Mouse (Mus musculus): ENCODE results near the gene Ssbp2. TPM values are rescaled to one million over a fixed set of nuclear protein-coding genes. Genes with fewer than 3 reads are reported as not detected.
A peak's percentile ranks its signal among the peaks of the same experiment; 100 is the strongest.

The Ssbp2 gene
- polyA plus RNA-seq, 1 experiment from 2014 or later = 198 TPM

- Histone ChIP-seq H3K27ac (replicated peaks; ENCODE audit: low read depth, low read length) (no peak overlapping the region), H3K4me3 (ENCODE audit: low read depth, low read length) (no peak overlapping the region), H3K9ac (replicated peaks; ENCODE audit: low read length) (no peak overlapping the region), H3K9me3 (replicated peaks; ENCODE audit: control insufficient read depth, low read length) (no peaks in the 10 kb centered on the region), H3K4me1 (ENCODE audit: control insufficient read depth, insufficient read depth, low read length) (no peaks in the 10 kb centered on the region), H3K4me2 (ENCODE audit: low read depth, low read length) (no peak overlapping the region), H3K27me3 (ENCODE audit: control insufficient read depth, insufficient read depth, low read length) (no peaks in the 10 kb centered on the region), H3K36me3 (replicated peaks; ENCODE audit: control insufficient read depth, insufficient read depth, low read depth, low read length) (no peaks in the 10 kb centered on the region)
- ATAC-seq (replicated peaks; ENCODE audit: insufficient number of reproducible peaks, low FRiP score, low TSS enrichment, low read depth) = no peak
- DNase-seq (ENCODE audit: low spot score) = no peak
- WGBS = 71% methylated on average over 3 of the region's 3 CpGs
These were observed 265.0 kb downstream of the Ssbp2 start for GRCm38 (mm10) chr13:91725130-91725529.

GRCm38 (mm10) chr13:91727899-91728298 is 267.8 kb downstream of the Ssbp2 start:
- Histone ChIP-seq H3K4me2 (ENCODE audit: low read depth, low read length) (no peak overlapping the region), H3K27ac (replicated peaks; ENCODE audit: low read depth, low read length) (no peak overlapping the region), H3K4me1 (ENCODE audit: control insufficient read depth, insufficient read depth, low read length) (no peaks in the 10 kb centered on the region), H3K9me3 (replicated peaks; ENCODE audit: control insufficient read depth, low read length) (no peaks in the 10 kb centered on the region), H3K27me3 (ENCODE audit: control insufficient read depth, insufficient read depth, low read length) (no peaks in the 10 kb centered on the region), H3K36me3 (replicated peaks; ENCODE audit: control insufficient read depth, insufficient read depth, low read depth, low read length) (no peaks in the 10 kb centered on the region), H3K9ac (replicated peaks; ENCODE audit: low read length) (no peak overlapping the region), H3K4me3 (ENCODE audit: low read depth, low read length) (no peak overlapping the region)
- DNase-seq (ENCODE audit: low spot score) (no peak), ATAC-seq (replicated peaks; ENCODE audit: insufficient number of reproducible peaks, low FRiP score, low TSS enrichment, low read depth) (no peak)

- H3K4me1 ChIP-seq (ENCODE audit: control insufficient read depth, insufficient read depth, low read length) = no peaks in the 10 kb centered on the region
- no peak overlapping the region for H3K9ac ChIP-seq (replicated peaks; ENCODE audit: low read length)
- DNase-seq (ENCODE audit: low spot score) (no peak), ATAC-seq (replicated peaks; ENCODE audit: insufficient number of reproducible peaks, low FRiP score, low TSS enrichment, low read depth) (no peak)
- 92% methylated on average over 1 of the region's 1 CpGs for WGBS
- no peaks in the 10 kb centered on the region for H3K9me3 ChIP-seq (replicated peaks; ENCODE audit: control insufficient read depth, low read length)
- peaks cover 4% of the 10 kb centered on the region for H3K27me3 ChIP-seq (ENCODE audit: control insufficient read depth, insufficient read depth, low read length)
- H3K4me2 ChIP-seq (ENCODE audit: low read depth, low read length) = no peak overlapping the region
- H3K4me3 ChIP-seq (ENCODE audit: low read depth, low read length) = no peak overlapping the region
- H3K27ac ChIP-seq (replicated peaks; ENCODE audit: low read depth, low read length) = no peak overlapping the region
- H3K36me3 ChIP-seq (replicated peaks; ENCODE audit: control insufficient read depth, insufficient read depth, low read depth, low read length) = no peaks in the 10 kb centered on the region
These were observed 277.1 kb downstream of the Ssbp2 start for GRCm38 (mm10) chr13:91737191-91737590.

- Histone ChIP-seq H3K9me3 (replicated peaks; ENCODE audit: control insufficient read depth, low read length) (no peaks in the 10 kb centered on the region), H3K27ac (replicated peaks; ENCODE audit: low read depth, low read length) (no peak overlapping the region), H3K36me3 (replicated peaks; ENCODE audit: control insufficient read depth, insufficient read depth, low read depth, low read length) (no peaks in the 10 kb centered on the region), H3K9ac (replicated peaks; ENCODE audit: low read length) (no peak overlapping the region), H3K4me3 (ENCODE audit: low read depth, low read length) (no peak overlapping the region), H3K4me2 (ENCODE audit: low read depth, low read length) (peak overlapping the region; percentile 83), H3K4me1 (ENCODE audit: control insufficient read depth, insufficient read depth, low read length) (no peaks in the 10 kb centered on the region), H3K27me3 (ENCODE audit: control insufficient read depth, insufficient read depth, low read length) (peaks cover 4% of the 10 kb centered on the region)
- 67% methylated on average over 6 of the region's 6 CpGs for WGBS
- ATAC-seq (replicated peaks; ENCODE audit: insufficient number of reproducible peaks, low FRiP score, low TSS enrichment, low read depth) = no peak
- DNase-seq (ENCODE audit: low spot score) = no peak
These were observed 280.8 kb downstream of the Ssbp2 start for GRCm38 (mm10) chr13:91740851-91741250.

GRCm38 (mm10) chr13:91741280-91742047 is 281.4 kb downstream of the Ssbp2 start, which contains the start of gene Acot12:
Acot12 (plus strand) TSS chr13:91741512.
- no peak within 1 kb of the TSS for H3K27ac ChIP-seq (replicated peaks; ENCODE audit: low read depth, low read length)
- no peaks in the 10 kb centered on the region for H3K4me1 ChIP-seq (ENCODE audit: control insufficient read depth, insufficient read depth, low read length)
- DNase-seq (ENCODE audit: low spot score) = peak; percentile 38
- H3K4me3 ChIP-seq (ENCODE audit: low read depth, low read length) = peak within 1 kb of the TSS; percentile 38
- no peak for ATAC-seq (replicated peaks; ENCODE audit: insufficient number of reproducible peaks, low FRiP score, low TSS enrichment, low read depth)
- no peaks in the 10 kb centered on the region for H3K36me3 ChIP-seq (replicated peaks; ENCODE audit: control insufficient read depth, insufficient read depth, low read depth, low read length)
- H3K27me3 ChIP-seq (ENCODE audit: control insufficient read depth, insufficient read depth, low read length) = peaks cover 4% of the 10 kb centered on the region
- H3K9me3 ChIP-seq (replicated peaks; ENCODE audit: control insufficient read depth, low read length) = no peaks in the 10 kb centered on the region
- WGBS = 9% methylated on average over 45 of the region's 45 CpGs
- peak within 1 kb of the TSS; percentile 58 for H3K9ac ChIP-seq (replicated peaks; ENCODE audit: low read length)
- peak within 1 kb of the TSS; percentile 83 for H3K4me2 ChIP-seq (ENCODE audit: low read depth, low read length)

GRCm38 (mm10) chr13:91743180-91743579 is 283.1 kb downstream of the Ssbp2 start:
- Histone ChIP-seq H3K4me1 (ENCODE audit: control insufficient read depth, insufficient read depth, low read length) (no peaks in the 10 kb centered on the region), H3K9ac (replicated peaks; ENCODE audit: low read length) (no peak overlapping the region), H3K36me3 (replicated peaks; ENCODE audit: control insufficient read depth, insufficient read depth, low read depth, low read length) (no peaks in the 10 kb centered on the region), H3K4me2 (ENCODE audit: low read depth, low read length) (no peak overlapping the region), H3K27me3 (ENCODE audit: control insufficient read depth, insufficient read depth, low read length) (peaks cover 4% of the 10 kb centered on the region), H3K27ac (replicated peaks; ENCODE audit: low read depth, low read length) (no peak overlapping the region), H3K4me3 (ENCODE audit: low read depth, low read length) (no peak overlapping the region), H3K9me3 (replicated peaks; ENCODE audit: control insufficient read depth, low read length) (no peaks in the 10 kb centered on the region)
- no peak for DNase-seq (ENCODE audit: low spot score)
- WGBS = 92% methylated on average over 3 of the region's 3 CpGs
- ATAC-seq (replicated peaks; ENCODE audit: insufficient number of reproducible peaks, low FRiP score, low TSS enrichment, low read depth) = no peak

GRCm38 (mm10) chr13:91746470-91746869 is 286.4 kb downstream of the Ssbp2 start:
- ATAC-seq (replicated peaks; ENCODE audit: insufficient number of reproducible peaks, low FRiP score, low TSS enrichment, low read depth) (no peak), DNase-seq (ENCODE audit: low spot score) (no peak)
- no peak overlapping the region for H3K9ac ChIP-seq (replicated peaks; ENCODE audit: low read length)
- H3K4me2 ChIP-seq (ENCODE audit: low read depth, low read length) = no peak overlapping the region
- H3K27me3 ChIP-seq (ENCODE audit: control insufficient read depth, insufficient read depth, low read length) = no peaks in the 10 kb centered on the region
- H3K9me3 ChIP-seq (replicated peaks; ENCODE audit: control insufficient read depth, low read length) = no peaks in the 10 kb centered on the region
- H3K27ac ChIP-seq (replicated peaks; ENCODE audit: low read depth, low read length) = no peak overlapping the region
- no peaks in the 10 kb centered on the region for H3K4me1 ChIP-seq (ENCODE audit: control insufficient read depth, insufficient read depth, low read length)
- H3K36me3 ChIP-seq (replicated peaks; ENCODE audit: control insufficient read depth, insufficient read depth, low read depth, low read length) = no peaks in the 10 kb centered on the region
- H3K4me3 ChIP-seq (ENCODE audit: low read depth, low read length) = no peak overlapping the region
- 82% methylated on average over 5 of the region's 5 CpGs for WGBS

GRCm38 (mm10) chr13:91748401-91748800 is 288.3 kb downstream of the Ssbp2 start:
- no peak for DNase-seq (ENCODE audit: low spot score)

More at GRCm38 (mm10) chr13:91748401-91748800, 288.3 kb downstream of the Ssbp2 start:
- no peaks in the 10 kb centered on the region for H3K27me3 ChIP-seq (ENCODE audit: control insufficient read depth, insufficient read depth, low read length)
- no peak for ATAC-seq (replicated peaks; ENCODE audit: insufficient number of reproducible peaks, low FRiP score, low TSS enrichment, low read depth)
- H3K9me3 ChIP-seq (replicated peaks; ENCODE audit: control insufficient read depth, low read length) = no peaks in the 10 kb centered on the region
- H3K4me2 ChIP-seq (ENCODE audit: low read depth, low read length) = no peak overlapping the region
- H3K36me3 ChIP-seq (replicated peaks; ENCODE audit: control insufficient read depth, insufficient read depth, low read depth, low read length) = no peaks in the 10 kb centered on the region
- H3K9ac ChIP-seq (replicated peaks; ENCODE audit: low read length) = no peak overlapping the region
- no peak overlapping the region for H3K27ac ChIP-seq (replicated peaks; ENCODE audit: low read depth, low read length)
- H3K4me1 ChIP-seq (ENCODE audit: control insufficient read depth, insufficient read depth, low read length) = no peaks in the 10 kb centered on the region
- no peak overlapping the region for H3K4me3 ChIP-seq (ENCODE audit: low read depth, low read length)
- WGBS = 89% methylated on average over 2 of the region's 2 CpGs
